Mouse (Mus musculus) erythroblast, embryonic 14.5 days (primary cell): Measurements from ENCODE around the gene 1110008P14Rik.

Experiments used
- GATA1 ChIP-seq: IDR thresholded peaks from 2 replicates; pipeline ENCODE4 v1.6.1; 2012; ENCODE audit warnings: low read length, inconsistent platforms, mixed read lengths
- TAL1 ChIP-seq: IDR thresholded peaks from 3 replicates; pipeline ENCODE4 v1.6.1; 2012; ENCODE audit warnings: low read length, inconsistent platforms, mixed read lengths

DNA sequence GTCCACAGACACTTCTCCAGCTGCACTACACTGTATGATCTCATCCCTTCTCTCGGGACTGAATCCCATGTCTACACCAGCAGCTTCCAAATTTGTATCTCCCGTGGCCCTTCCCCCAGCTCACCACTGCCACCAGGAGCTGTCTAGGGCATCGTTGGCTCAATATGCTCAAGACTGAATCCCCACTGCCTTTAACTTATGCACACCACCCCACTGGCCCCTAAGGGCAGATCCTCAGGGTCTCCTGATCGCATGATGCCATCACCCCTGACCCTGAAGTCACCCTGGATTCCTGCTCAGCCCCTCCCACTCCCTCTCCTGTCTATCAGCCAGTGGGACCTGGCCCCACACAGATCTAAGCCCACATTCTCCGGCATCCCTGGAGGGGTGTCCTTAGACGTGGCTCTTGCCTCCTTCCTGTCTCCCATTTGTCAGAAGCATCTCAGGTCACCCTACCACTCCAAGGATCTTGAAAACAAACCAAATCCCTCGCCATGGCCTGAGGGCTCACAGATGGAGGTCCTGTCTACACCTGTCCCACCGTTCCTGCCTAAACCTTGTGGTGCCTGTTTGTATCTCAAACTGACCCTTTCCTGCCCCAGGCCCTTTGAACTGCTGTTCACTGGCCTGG is 32.0 kb downstream of the 1110008P14Rik start:
- TF ChIP-seq TAL1 (no peak), GATA1 (no peak)
